Mouse (Mus musculus) WW6 (cell line): ENCODE measurements around the gene Glipr1.
A peak's percentile ranks its signal among the peaks of the same experiment; 100 is the strongest.
"Not testable (repeated sequence)": the region's sequence is repeated elsewhere in the genome, so short reads cannot be mapped to it uniquely, and the experiment has no call there.

Experiments used
- DNase-seq: peaks from one replicate; pipeline ENCODE4 v3.0.0-alpha.2; 2013; ENCODE audit warnings: low read depth, low spot score

Gene Glipr1

DNA sequence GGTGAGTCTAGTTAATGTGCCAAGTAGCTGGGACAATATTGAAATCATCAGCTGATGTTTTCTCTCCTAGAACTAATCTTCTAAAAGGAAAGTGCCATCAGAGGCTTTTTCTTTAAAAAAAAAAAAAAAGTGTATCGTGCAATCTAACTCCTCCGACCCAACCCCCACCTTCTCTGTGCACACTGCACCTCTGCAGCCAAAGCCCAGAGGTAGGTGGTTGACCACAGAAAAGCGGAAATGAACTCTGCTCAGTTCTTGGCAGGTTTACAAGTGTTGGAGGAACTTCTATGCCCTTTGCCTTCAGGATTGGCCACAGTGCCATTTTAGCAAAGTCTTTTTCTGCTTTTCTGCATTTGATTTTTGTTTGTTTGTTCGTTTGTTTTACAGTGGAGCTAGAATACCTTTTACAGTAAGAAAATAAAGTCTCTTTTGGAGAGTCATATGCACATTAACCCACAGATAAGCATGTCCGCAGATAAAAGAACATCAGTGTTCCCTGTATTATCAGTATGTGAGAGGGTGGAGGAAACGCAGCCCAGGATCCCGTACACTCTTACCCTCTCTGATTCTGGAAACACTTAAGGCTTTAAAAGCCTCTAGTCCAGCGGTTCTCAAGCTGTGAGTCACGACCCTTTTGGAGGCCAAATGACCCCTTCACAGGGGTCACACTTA is at the start of gene Glipr1:
TSS of gene Glipr1 (minus strand) at position 88 of the 672 bp plus-strand sequence.
- DNase-seq: no peak

DNA sequence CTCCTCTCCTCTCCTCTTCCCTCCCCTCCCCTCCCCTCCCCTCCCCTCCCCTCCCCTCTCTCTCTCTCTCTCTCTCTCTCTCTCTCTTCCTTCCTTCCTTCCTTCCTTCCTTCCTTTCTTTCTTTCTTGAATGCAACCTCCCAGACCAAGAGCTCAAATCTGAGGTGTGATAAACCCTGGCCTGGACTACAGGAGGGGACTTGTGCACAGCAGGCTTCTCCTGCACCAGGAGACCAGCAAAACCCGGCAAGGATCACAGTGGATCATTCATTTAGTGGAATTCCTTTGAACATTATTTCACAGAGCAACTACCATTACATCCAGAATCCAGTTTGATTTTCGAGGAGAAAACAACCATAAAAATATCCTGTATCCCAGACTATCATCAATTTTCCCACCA is 49.5 kb upstream of the Glipr1 start:
- DNase-seq: not testable (repeated sequence)

- DNase-seq: no peak
Observed at GRCm38 (mm10) chr10:112051220-112051619, 48.8 kb upstream of the Glipr1 start.

DNA sequence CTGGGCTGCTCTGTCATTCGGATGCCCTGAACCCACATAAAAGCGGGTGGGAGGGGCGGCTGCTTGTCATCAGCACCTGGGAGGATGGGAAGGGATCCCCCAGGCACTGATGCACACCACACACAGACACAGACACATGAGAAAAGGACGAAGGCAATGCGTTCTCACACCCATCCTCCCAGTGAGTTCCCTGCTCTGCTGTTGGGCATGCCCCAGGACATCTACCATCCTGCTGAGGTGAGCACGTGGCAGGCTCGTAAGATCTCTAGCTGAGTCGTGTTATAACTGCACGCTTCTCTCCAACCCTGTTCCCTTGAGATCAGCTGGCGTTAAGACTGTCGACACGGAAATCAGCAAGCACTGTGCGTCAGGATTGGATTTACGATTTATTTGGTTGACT is 41.9 kb upstream of the Glipr1 start:
- DNase-seq: not testable (repeated sequence)

DNA sequence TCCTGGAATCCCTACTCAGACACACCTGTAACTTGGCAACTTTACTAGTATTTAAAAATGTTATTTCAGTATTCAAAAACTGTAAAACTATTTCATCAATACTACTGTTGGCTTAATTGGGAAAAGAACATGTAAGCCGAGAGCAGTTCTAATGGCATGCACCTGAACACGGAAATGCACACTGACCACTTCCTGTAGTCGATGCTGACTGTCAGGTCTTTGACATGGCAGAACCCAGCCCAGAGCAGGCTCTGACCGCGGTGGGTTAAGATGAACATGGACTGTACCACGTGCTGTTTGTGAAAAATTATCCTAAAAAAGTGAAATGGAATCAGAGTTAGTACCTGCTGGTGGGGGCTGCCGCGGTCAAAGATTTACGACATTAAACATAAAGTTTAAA is 41.1 kb upstream of the Glipr1 start:
- DNase-seq: not testable (repeated sequence)

- DNase-seq: not testable (repeated sequence)
Observed at GRCm38 (mm10) chr10:112028689-112029088, 26.3 kb upstream of the Glipr1 start.

- DNase-seq: no peak
Observed at GRCm38 (mm10) chr10:112023585-112023984, 21.2 kb upstream of the Glipr1 start.

GRCm38 (mm10) chr10:112009511-112009910 is 7.1 kb upstream of the Glipr1 start:
- DNase-seq: not testable (repeated sequence)

DNA sequence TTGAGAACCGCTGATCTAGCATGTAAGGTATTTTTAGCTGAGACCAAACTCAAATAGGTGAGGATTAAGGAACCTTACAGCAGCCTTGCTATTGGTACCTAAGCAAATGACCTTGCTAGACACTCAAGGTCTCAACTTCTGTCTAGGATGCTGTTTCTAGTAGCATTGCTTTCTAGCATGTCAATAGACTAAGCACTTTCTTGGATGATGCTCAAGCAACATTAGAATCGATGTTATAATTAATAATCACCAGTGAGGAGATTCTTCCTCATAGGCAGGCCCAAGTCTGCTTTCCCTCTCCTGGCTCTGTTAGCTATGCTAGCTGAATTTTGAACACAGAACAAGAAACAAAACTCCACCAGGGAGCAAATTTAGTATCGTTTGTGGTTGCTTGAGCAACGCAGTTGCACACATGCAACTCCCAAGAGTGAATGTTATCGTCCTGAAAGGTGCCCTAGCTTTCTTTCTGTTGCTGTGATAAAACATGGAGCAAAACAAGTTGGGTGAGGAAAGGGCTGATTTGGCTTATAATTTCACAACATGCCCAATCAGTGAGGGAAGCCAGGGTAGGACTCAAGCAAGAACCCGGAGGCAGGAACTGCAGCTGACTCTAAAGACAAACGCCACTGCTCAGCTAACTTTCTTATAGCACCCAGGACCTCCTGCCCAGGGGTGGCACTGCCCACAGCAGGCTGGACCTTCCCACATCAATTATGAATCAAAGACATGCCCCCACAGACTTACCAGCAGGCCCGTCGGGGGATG is 493 bp downstream of the Glipr1 start:
- DNase-seq: no peak

- DNase-seq: no peak
Observed at GRCm38 (mm10) chr10:112001350-112001749, 1.1 kb downstream of the Glipr1 start.

DNA sequence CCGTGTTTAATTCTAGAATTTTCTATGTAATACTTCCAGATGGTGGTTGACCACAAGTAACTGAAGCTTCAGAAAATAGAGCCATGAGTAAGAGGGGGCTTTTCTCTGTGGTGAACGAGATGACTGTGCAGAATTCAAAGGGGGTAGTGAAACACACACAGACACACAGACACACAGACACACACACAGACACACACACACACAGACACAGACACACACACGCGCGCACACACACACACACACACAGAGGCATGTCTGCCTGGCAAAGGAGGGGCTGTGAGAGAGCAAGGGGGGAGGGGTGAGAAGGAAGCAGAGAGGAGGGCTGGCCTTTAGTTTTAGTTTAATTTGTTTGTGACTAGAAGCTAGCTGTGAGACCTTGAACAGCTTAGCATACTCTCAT is 1.9 kb downstream of the Glipr1 start:
- no peak for DNase-seq

DNA sequence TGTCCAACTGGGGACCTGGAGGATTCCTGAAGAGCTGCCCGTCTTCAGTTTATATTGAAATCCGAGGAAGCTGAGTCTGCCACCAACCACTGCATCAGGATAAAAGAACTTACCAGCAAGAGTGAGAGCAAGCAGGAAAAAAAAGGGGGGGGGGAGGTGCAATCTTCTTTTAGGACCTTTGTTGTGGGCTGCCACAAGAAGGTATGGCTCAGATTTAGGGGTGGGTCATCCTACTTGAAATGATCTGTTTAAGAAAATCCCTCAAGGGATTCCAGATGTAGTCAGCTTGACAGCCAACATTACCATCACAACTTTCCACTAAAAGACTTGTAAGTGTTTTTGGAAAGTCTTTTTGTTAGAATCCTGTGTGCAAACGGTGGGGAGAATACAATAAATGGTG is 2.7 kb downstream of the Glipr1 start:
- no peak for DNase-seq

GRCm38 (mm10) chr10:111997671-111998070 is 4.8 kb downstream of the Glipr1 start:
- no peak for DNase-seq

GRCm38 (mm10) chr10:111996911-111997347 is 5.5 kb downstream of the Glipr1 start:
- DNase-seq: no peak

- no peak for DNase-seq
Observed at GRCm38 (mm10) chr10:111996549-111996904, 5.9 kb downstream of the Glipr1 start.

- no peak for DNase-seq
Observed at GRCm38 (mm10) chr10:111995803-111996548, 6.5 kb downstream of the Glipr1 start.

GRCm38 (mm10) chr10:111986453-111986852 is 16.0 kb downstream of the Glipr1 start:
- DNase-seq: no peak

DNA sequence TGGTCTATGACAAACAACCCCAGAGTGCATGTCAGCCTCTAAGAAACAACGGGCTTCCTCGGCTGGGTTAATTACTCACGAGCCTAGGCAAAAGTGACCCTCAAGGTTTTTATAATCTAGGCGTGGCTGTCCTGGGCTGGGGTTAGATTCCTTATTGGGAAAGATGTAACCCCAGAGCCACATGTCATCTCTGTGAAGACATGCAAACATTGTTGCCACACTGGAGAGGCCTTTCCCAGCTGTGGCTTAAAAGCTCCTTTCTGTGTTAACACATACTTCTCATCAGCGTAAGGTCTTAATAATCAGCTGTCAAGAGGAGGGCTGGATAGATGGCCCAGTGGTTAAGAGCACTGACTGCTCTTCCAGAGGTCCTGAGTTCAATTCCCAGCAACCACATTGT is 19.4 kb downstream of the Glipr1 start:
- no peak for DNase-seq

- peak; percentile 26 for DNase-seq
Observed at GRCm38 (mm10) chr10:111977584-111977983, 24.8 kb downstream of the Glipr1 start.

GRCm38 (mm10) chr10:111972542-111973361 is 29.7 kb downstream of the Glipr1 start, which contains the start of gene Krr1:
TSS of gene Krr1 (plus strand) at chr10:111972664.
- peak; percentile 90 for DNase-seq

- no peak for DNase-seq
Observed at GRCm38 (mm10) chr10:111971929-111972328, 30.5 kb downstream of the Glipr1 start.
